Mouse (Mus musculus): ENCODE measurements around the gene Armc12. TPM values are rescaled to one million over a fixed set of nuclear protein-coding genes. Genes with fewer than 3 reads are reported as not detected.

Armc12 gene
- total RNA-seq (2023) = not detected

GRCm38 (mm10) chr17:28530506-28530905, at the start of gene Armc12:
Gene Armc12, plus strand, starts transcription at chr17:28530806.

GRCm38 (mm10) chr17:28517441-28517955, 13.1 kb upstream of the Armc12 start, which contains the start of gene Fkbp5:
Gene Fkbp5, minus strand, starts transcription at chr17:28517527.

GRCm38 (mm10) chr17:28549111-28549510, 18.5 kb downstream of the Armc12 start, which contains the start of gene Clpsl2:
Gene Clpsl2, plus strand, starts transcription at chr17:28549411.

GRCm38 (mm10) chr17:28560598-28560997, 30.0 kb downstream of the Armc12 start, which contains the start of gene Clps:
Gene Clps, minus strand, starts transcription at chr17:28560766.

GRCm38 (mm10) chr17:28575244-28576125, 44.9 kb downstream of the Armc12 start, which contains the start of gene Lhfpl5:
Gene Lhfpl5, plus strand, starts transcription at chr17:28575641.

Other genes with a start within 250 kb of the Armc12 start
- 33.7 TPM for gene Fance, start 217.3 kb upstream of the Armc12 start, total RNA-seq (2023)
- 2,114 TPM for gene Rpl10a, start 202.3 kb upstream of the Armc12 start, total RNA-seq (2023)
- 0.21 TPM for gene Tead3, start 180.0 kb upstream of the Armc12 start, total RNA-seq (2023)
- 1.3 TPM for gene Tulp1, start 165.6 kb upstream of the Armc12 start, total RNA-seq (2023)
- 33.0 TPM for gene Fkbp5, start 13.3 kb upstream of the Armc12 start, total RNA-seq (2023)
- not detected for gene Clpsl2, start 18.6 kb downstream of the Armc12 start, total RNA-seq (2023)
- 8.8 TPM for gene Clps, start 30.0 kb downstream of the Armc12 start, total RNA-seq (2023)
- gene Lhfpl5, start 44.8 kb downstream of the Armc12 start, total RNA-seq (2023) = not detected
- gene Srpk1, start 91.9 kb downstream of the Armc12 start, total RNA-seq (2023) = 353 TPM
- gene Slc26a8, start 159.4 kb downstream of the Armc12 start, total RNA-seq (2023) = 1.6 TPM
- gene Mapk14, start 160.5 kb downstream of the Armc12 start, total RNA-seq (2023) = 97.6 TPM
- 7.7 TPM for gene AC170998.1, start 195.3 kb downstream of the Armc12 start, total RNA-seq (2023)
- 0.83 TPM for gene Mapk13, start 238.5 kb downstream of the Armc12 start, total RNA-seq (2023)